Mouse (Mus musculus) small intestine, adult 2 months (tissue): ENCODE data around the gene Myh3. TPM values are rescaled to one million over a fixed set of nuclear protein-coding genes. Genes with fewer than 3 reads are reported as not detected.

Source experiments
- H3K27ac ChIP-seq: fragments of 200-500 bp; 2 replicates; pipeline ENCODE4 v1.5.1; 2012; ENCODE audit warnings: low read depth, low read length, control low read depth, inconsistent platforms; ENCODE audit not compliant: insufficient read depth
- H3K27me3 ChIP-seq: fragments of 200-500 bp; 2 replicates; pipeline ENCODE4 v1.6.1; 2012; ENCODE audit warnings: mild to moderate bottlenecking, moderate library complexity, low read length, inconsistent platforms; ENCODE audit not compliant: control insufficient read depth, insufficient read depth
- H3K36me3 ChIP-seq: fragments of 200-500 bp; 2 replicates; pipeline ENCODE4 v1.6.1; 2012; ENCODE audit warnings: mild to moderate bottlenecking, low read length, control low read depth, inconsistent platforms; ENCODE audit not compliant: control insufficient read depth, insufficient read depth
- H3K4me1 ChIP-seq: fragments of 200-500 bp; 2 replicates; pipeline ENCODE4 v1.6.1; 2012; ENCODE audit warnings: low read length, inconsistent platforms, mixed read lengths; ENCODE audit not compliant: control insufficient read depth, insufficient read depth, insufficient read length
- H3K4me3 ChIP-seq: fragments of 200-500 bp; 2 replicates; pipeline ENCODE4 v1.5.1; 2012; ENCODE audit warnings: low read depth, mild to moderate bottlenecking, control low read depth, inconsistent platforms, low read length, moderate library complexity
- CTCF ChIP-seq: fragments of 200-500 bp; IDR thresholded peaks from 2 replicates; pipeline ENCODE4 v1.5.1; 2012; ENCODE audit warnings: low read depth, mild to moderate bottlenecking, control low read depth, inconsistent platforms, low read length, moderate library complexity, mixed read lengths; ENCODE audit not compliant: insufficient replicate concordance, insufficient read length; ENCODE audit errors: extremely low read depth
- POLR2A ChIP-seq: fragments of 200-500 bp; IDR thresholded peaks from 2 replicates; pipeline ENCODE4 v1.6.1; 2012; ENCODE audit warnings: low read depth, mild to moderate bottlenecking, control low read depth, inconsistent platforms, low read length, moderate library complexity
- WGBS: fragments of 180-500 bp; shearing (Covaris S2); methylation state at CpG from one replicate; pipeline ENCODE4 v1.1.7; 2018; 5-methylcytosine and 5-hydroxymethylcytosine counted together
- polyA plus RNA-seq: library from polyadenylated mRNA; depleted of rRNA; stranded (reverse); fragments of >200 nt; gene quantifications from 2 replicates; pipeline ENCODE4 v1.2.3, GENCODE M21; 2012

Myh3 gene
- polyA plus RNA-seq, 1 experiment, result 0.06 TPM

DNA sequence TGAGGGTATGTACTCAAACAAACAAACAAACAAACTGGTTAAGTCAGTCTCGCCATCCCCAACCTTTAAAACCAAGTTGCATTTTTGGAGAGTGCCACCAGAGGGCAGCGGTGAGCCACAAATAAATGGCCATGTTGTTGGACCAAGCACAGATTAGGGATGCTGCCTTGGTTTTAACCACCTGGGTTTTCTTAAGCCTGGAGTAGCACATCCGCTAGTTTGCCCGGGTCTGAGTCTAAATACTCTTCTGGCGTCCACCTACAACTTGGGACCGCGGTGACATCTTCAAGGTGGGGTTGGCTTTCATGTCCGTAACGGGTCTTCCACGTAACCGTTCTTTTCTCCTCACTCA is 34.7 kb downstream of the Myh3 start:
- H3K36me3 ChIP-seq, result no peaks in the 10 kb centered on the region
- TF ChIP-seq CTCF (peak; percentile 70; the same call in 1 of the 2 replicates), POLR2A (no peak)
- WGBS, result 39% methylated on average over 11 of the region's 11 CpGs
- H3K27ac ChIP-seq, result no peak overlapping the region
- H3K4me1 ChIP-seq, result no peaks in the 10 kb centered on the region
- no peak overlapping the region for H3K4me3 ChIP-seq
- H3K27me3 ChIP-seq, result no peaks in the 10 kb centered on the region; the same call in 1 of the 2 replicates

DNA sequence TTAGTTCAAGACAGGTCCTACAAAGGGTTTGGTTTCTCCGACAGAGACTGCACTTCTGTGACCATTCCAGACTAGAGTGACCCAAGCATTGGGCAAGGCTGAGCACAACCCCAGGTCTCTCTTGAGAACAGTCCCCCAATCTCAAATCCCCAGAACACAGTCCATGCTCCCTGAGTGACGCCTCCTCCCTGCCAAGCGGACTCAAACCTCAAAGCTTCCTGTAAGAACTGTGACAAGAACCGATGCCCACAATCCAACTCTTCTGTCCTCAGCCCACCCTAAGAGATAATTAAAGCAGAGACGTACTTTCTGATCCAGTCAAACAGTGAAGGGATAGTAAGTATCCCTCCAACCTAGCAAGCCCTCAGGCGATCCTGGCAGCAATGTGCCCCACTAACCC is 35.3 kb downstream of the Myh3 start:
- no peaks in the 10 kb centered on the region; the same call in 1 of the 2 replicates for H3K27me3 ChIP-seq
- no peak overlapping the region for H3K27ac ChIP-seq
- no peaks in the 10 kb centered on the region for H3K4me1 ChIP-seq
- TF ChIP-seq CTCF, result no peak
- TF ChIP-seq POLR2A, result no peak
- WGBS, result 84% methylated on average over 6 of the region's 6 CpGs
- H3K4me3 ChIP-seq, result no peak overlapping the region
- no peaks in the 10 kb centered on the region for H3K36me3 ChIP-seq

- WGBS, result 88% methylated on average over 5 of the region's 5 CpGs
- no peaks in the 10 kb centered on the region for H3K36me3 ChIP-seq
- no peaks in the 10 kb centered on the region for H3K27me3 ChIP-seq
- no peak for TF ChIP-seq POLR2A
- TF ChIP-seq CTCF, result no peak
- H3K4me1 ChIP-seq, result no peaks in the 10 kb centered on the region
- H3K27ac ChIP-seq, result no peak overlapping the region
- no peak overlapping the region for H3K4me3 ChIP-seq
Measured at GRCm38 (mm10) chr11:67114261-67114660, 36.2 kb downstream of the Myh3 start.

DNA sequence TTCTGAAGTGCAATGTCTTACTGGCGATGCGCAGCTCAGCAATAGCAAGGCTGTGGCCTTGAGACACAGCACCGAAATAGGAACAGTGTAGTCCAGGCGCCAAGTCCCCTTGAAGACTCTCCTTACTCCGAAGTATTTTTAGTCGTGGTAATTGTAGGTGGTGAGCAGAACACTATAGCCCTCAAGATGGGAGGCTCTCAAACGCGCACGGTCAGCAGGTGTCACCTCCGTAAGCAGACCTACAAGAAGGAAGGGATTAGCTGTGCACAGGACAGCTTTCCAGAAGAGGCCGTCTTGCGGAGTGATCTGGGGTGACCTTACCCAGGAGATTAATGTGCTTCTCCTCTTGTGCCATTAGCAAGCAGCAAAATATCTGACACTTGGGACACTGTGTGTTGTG is 36.8 kb downstream of the Myh3 start:
- H3K27me3 ChIP-seq, result no peaks in the 10 kb centered on the region
- 84% methylated on average over 12 of the region's 12 CpGs for WGBS
- no peaks in the 10 kb centered on the region for H3K4me1 ChIP-seq
- no peak overlapping the region for H3K27ac ChIP-seq
- H3K4me3 ChIP-seq, result no peak overlapping the region
- TF ChIP-seq CTCF, result no peak
- TF ChIP-seq POLR2A, result no peak
- no peaks in the 10 kb centered on the region for H3K36me3 ChIP-seq

DNA sequence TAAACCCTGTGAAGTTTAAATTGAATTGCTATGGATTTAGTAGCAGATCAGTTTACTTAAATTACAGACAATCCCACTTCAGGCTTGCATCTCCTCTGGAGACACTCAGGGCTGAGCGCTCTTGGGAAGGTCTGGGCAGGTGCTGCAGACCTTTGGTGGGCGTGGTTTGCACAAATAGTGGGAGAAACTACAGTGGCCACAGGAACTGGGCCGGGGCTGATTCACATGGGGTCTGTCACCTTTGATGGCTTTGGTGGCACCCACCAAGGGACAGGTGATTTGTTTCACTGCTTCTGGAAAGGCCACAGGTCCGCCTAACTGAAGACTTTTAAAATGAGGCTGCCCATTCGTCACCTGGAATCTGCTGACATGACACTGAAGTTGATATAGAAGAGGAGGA is 38.6 kb downstream of the Myh3 start:
- Histone ChIP-seq H3K4me3 (no peak overlapping the region), H3K36me3 (no peaks in the 10 kb centered on the region), H3K27me3 (no peaks in the 10 kb centered on the region), H3K4me1 (no peaks in the 10 kb centered on the region), H3K27ac (no peak overlapping the region)
- TF ChIP-seq CTCF (no peak), POLR2A (no peak)
- whole genome bisulfite sequencing, result 51% methylated on average over 5 of the region's 5 CpGs

- H3K27ac ChIP-seq, result no peak overlapping the region
- WGBS, result 39% methylated on average over 4 of the region's 4 CpGs
- TF ChIP-seq CTCF (no peak), POLR2A (no peak)
- no peaks in the 10 kb centered on the region for H3K4me1 ChIP-seq
- H3K27me3 ChIP-seq, result no peaks in the 10 kb centered on the region
- H3K4me3 ChIP-seq, result no peak overlapping the region
- no peaks in the 10 kb centered on the region for H3K36me3 ChIP-seq
Measured at GRCm38 (mm10) chr11:67119539-67120070, 41.5 kb downstream of the Myh3 start.

- Histone ChIP-seq H3K36me3 (no peaks in the 10 kb centered on the region), H3K27ac (no peak overlapping the region), H3K4me1 (no peaks in the 10 kb centered on the region), H3K27me3 (no peaks in the 10 kb centered on the region), H3K4me3 (no peak overlapping the region)
- WGBS, result 62% methylated on average over 12 of the region's 12 CpGs
- TF ChIP-seq POLR2A, result no peak
- no peak for TF ChIP-seq CTCF
Measured at GRCm38 (mm10) chr11:67120697-67121294, 42.7 kb downstream of the Myh3 start.
